Mouse (Mus musculus): ENCODE measurements around the gene Scn5a.

Gene Scn5a

GRCm38 (mm10) chr9:119564803-119565202, 14.0 kb downstream of the Scn5a start:
- DNase-seq (ENCODE audit: low spot score in 2 of 2), result no peak

GRCm38 (mm10) chr9:119563617-119564016, 15.2 kb downstream of the Scn5a start:
- no peak for DNase-seq (ENCODE audit: low spot score in 2 of 2)

- no peak for DNase-seq (ENCODE audit: low spot score in 2 of 2)
Observed at GRCm38 (mm10) chr9:119562256-119562655, 16.6 kb downstream of the Scn5a start.

GRCm38 (mm10) chr9:119561746-119562145, 17.1 kb downstream of the Scn5a start:
- no peak for DNase-seq (ENCODE audit: low spot score in 2 of 2)

GRCm38 (mm10) chr9:119559537-119560276, 19.1 kb downstream of the Scn5a start:
- DNase-seq (ENCODE audit: low spot score in 2 of 2), result no peak

GRCm38 (mm10) chr9:119558119-119558854, 20.5 kb downstream of the Scn5a start:
- peak; percentile 6 to 43 for DNase-seq (ENCODE audit: low spot score in 2 of 2)

GRCm38 (mm10) chr9:119556043-119556442, 22.8 kb downstream of the Scn5a start:
- DNase-seq (ENCODE audit: low spot score in 2 of 2), result no peak

GRCm38 (mm10) chr9:119547528-119547927, 31.3 kb downstream of the Scn5a start:
- DNase-seq (ENCODE audit: low spot score in 2 of 2), result no peak

- no peak for DNase-seq (ENCODE audit: low spot score in 2 of 2)
Observed at GRCm38 (mm10) chr9:119547128-119547527, 31.7 kb downstream of the Scn5a start.

- no peak for DNase-seq (ENCODE audit: low spot score in 2 of 2)
Observed at GRCm38 (mm10) chr9:119540726-119541125, 38.1 kb downstream of the Scn5a start.

GRCm38 (mm10) chr9:119537823-119538222, 41.0 kb downstream of the Scn5a start:
- DNase-seq (ENCODE audit: low spot score in 2 of 2), result no peak

- no peak for DNase-seq (ENCODE audit: low spot score in 2 of 2)
Observed at GRCm38 (mm10) chr9:119531684-119532417, 47.0 kb downstream of the Scn5a start.

- no peak for DNase-seq (ENCODE audit: low spot score in 2 of 2)
Observed at GRCm38 (mm10) chr9:119524511-119524910, 54.3 kb downstream of the Scn5a start.

- DNase-seq (ENCODE audit: low spot score in 2 of 2), result no peak
Observed at GRCm38 (mm10) chr9:119523301-119523700, 55.5 kb downstream of the Scn5a start.

GRCm38 (mm10) chr9:119519116-119519515, 59.7 kb downstream of the Scn5a start:
- DNase-seq (ENCODE audit: low spot score in 2 of 2), result no peak

GRCm38 (mm10) chr9:119518177-119518576, 60.6 kb downstream of the Scn5a start:
- DNase-seq (ENCODE audit: low spot score in 2 of 2), result no peak

GRCm38 (mm10) chr9:119517467-119517866, 61.3 kb downstream of the Scn5a start:
- no peak for DNase-seq (ENCODE audit: low spot score in 2 of 2)

- DNase-seq (ENCODE audit: low spot score in 2 of 2), result no peak
Observed at GRCm38 (mm10) chr9:119516815-119517214, 62.0 kb downstream of the Scn5a start.

- DNase-seq (ENCODE audit: low spot score in 2 of 2), result no peak
Observed at GRCm38 (mm10) chr9:119515454-119515853, 63.4 kb downstream of the Scn5a start.

- no peak for DNase-seq (ENCODE audit: low spot score in 2 of 2)
Observed at GRCm38 (mm10) chr9:119514986-119515385, 63.8 kb downstream of the Scn5a start.

- DNase-seq (ENCODE audit: low spot score in 2 of 2), result no peak
Observed at GRCm38 (mm10) chr9:119513816-119514215, 65.0 kb downstream of the Scn5a start.

- no peak for DNase-seq (ENCODE audit: low spot score in 2 of 2)
Observed at GRCm38 (mm10) chr9:119512993-119513392, 65.8 kb downstream of the Scn5a start.
